Comparison of ENCODE assay signal across 17 mouse cellular contexts in the genomic region with DNA sequence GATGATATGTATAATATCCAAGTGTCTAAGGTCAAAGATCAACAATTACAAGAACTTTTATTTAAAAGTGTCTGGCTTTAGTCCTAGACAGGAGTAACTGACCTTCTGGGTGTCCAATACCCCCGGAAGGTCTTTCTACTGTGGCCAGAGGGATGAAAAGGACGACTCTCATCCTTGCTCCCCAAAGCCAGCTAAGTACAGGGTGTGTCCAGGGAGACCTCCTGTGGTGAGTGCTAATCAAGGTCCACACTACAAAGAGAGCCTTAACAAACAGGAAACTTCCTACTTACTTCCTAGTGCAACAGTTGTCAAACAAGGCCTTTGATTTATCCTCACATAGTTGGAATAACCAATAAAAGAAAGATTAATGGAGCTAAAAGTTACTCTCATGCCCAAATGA.
"Had no signal": no experiment of that assay in that cellular context is flagged by ENCODE, and none has a peak within 500 bp of the region (broad histone marks: within the 10 kb centered on the region; RNA-seq: fewer than 3 reads in every experiment).

No protein-coding gene starts in this region.

- H3K4me1 ChIP-seq: lung, embryonic 15.5 days; midbrain, embryonic 13.5 days; midbrain, embryonic 15.5 days; neural tube, embryonic 12.5 days; stomach, embryonic 15.5 days had no signal

- H3K9me3 ChIP-seq: lung, embryonic 15.5 days; megakaryocyte, embryonic 14.5 days; midbrain, embryonic 13.5 days; midbrain, embryonic 15.5 days; neural tube, embryonic 12.5 days; stomach, embryonic 15.5 days had no signal

- DNase-seq: lung, adult 2 months; lung, postnatal 14 days; lung, postnatal 36 days; right cerebral cortex, postnatal 14 days; thymus, adult 2 months; thymus, postnatal 25 days; thymus, postnatal 4 days had no signal

- H3K27me3 ChIP-seq: lung, embryonic 15.5 days; megakaryocyte, embryonic 14.5 days; midbrain, embryonic 13.5 days; midbrain, embryonic 15.5 days; neural tube, embryonic 12.5 days; stomach, embryonic 15.5 days had no signal

- H3K27ac ChIP-seq: lung, embryonic 15.5 days; macrophage; midbrain, embryonic 13.5 days; midbrain, embryonic 15.5 days; neural tube, embryonic 12.5 days; stomach, embryonic 15.5 days; stomach, postnatal 0 days had no signal

- H3K4me2 ChIP-seq: lung, embryonic 15.5 days; midbrain, embryonic 11.5 days; midbrain, embryonic 13.5 days; midbrain, embryonic 15.5 days; neural tube, embryonic 12.5 days; stomach, embryonic 15.5 days had no signal

- H3K4me3 ChIP-seq: lung, embryonic 15.5 days; megakaryocyte, embryonic 14.5 days; midbrain, embryonic 13.5 days; midbrain, embryonic 15.5 days; neural tube, embryonic 12.5 days; stomach, embryonic 15.5 days had no signal

- ATAC-seq: lung, postnatal 0 days; midbrain, embryonic 13.5 days; midbrain, embryonic 15.5 days had no signal

- H3K9ac ChIP-seq: lung, embryonic 15.5 days; midbrain, embryonic 13.5 days; midbrain, embryonic 15.5 days; neural tube, embryonic 12.5 days; stomach, embryonic 15.5 days had no signal
